Mouse (Mus musculus): ENCODE data around the gene Iqgap2. TPM values are rescaled to one million over a fixed set of nuclear protein-coding genes. Genes with fewer than 3 reads are reported as not detected.

Gene Iqgap2
- polyA plus RNA-seq, 1 experiment from 2014 or later, result 4.3 TPM

DNA sequence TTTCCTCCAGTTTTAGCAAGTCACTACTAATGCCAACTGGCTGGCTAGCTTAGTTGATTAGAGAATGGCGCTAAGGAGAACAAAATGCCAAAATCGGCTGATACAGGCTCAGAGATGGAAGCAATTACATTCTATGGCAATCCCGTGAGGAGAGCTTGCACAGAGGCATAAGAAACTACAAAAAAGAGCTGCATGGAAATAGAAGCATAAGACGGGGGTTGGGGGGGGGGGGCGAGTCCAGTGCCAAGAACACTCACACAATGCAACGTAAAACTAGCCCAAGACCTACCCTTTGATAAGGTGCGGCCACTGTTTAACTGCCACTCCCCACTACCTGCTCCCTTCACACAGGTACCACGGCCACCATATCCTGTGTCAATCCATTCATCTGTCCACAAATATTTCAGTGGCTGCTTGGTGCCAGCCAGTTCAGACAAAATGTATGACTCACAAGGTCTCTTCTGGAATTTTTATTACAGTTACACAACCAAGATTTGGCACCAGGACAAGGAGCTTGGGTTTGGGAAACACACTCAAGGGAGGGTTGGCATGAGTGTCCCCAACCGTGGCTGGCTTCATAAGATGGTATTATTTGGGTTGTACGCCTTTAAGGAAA lies 48.2 kb downstream of the Iqgap2 start:
- Histone ChIP-seq H3K9me3 (no peaks in the 10 kb centered on the region), H3K9ac (no peak overlapping the region), H3K4me3 (no peak overlapping the region), H3K27ac (replicated peaks) (no peak overlapping the region), H3K27me3 (no peaks in the 10 kb centered on the region), H3K36me3 (no peaks in the 10 kb centered on the region), H3K4me1 (replicated peaks) (no peaks in the 10 kb centered on the region), H3K4me2 (no peak overlapping the region)
- no peak for ATAC-seq (ENCODE audit: low FRiP score, low read depth)
- WGBS, result 87% methylated on average over 10 of the region's 10 CpGs

DNA sequence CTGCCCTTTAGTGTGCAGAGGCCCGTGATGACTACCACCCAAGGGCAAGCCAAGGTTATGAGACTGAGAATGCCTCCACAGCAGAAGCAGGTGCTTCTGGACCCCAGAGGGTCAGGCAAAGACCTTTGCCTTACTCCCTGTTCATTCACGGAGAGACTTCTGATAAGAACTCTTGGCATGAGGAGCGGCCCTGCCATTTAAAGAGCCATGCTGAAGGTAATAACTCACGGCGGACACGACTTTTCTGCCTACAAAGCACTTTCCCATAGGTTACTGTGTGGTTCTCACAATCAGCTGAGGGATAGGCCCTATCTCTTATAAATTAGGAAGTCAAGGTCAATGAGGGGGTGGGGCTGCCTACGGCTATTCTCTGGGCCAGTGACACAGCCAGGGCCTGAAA lies 48.9 kb downstream of the Iqgap2 start:
- ATAC-seq (ENCODE audit: low FRiP score, low read depth), result no peak
- H3K27me3 ChIP-seq, result no peaks in the 10 kb centered on the region
- no peak overlapping the region for H3K27ac ChIP-seq (replicated peaks)
- WGBS, result 88% methylated on average over 7 of the region's 7 CpGs
- no peak overlapping the region for H3K4me2 ChIP-seq
- H3K36me3 ChIP-seq, result no peaks in the 10 kb centered on the region
- H3K4me3 ChIP-seq, result no peak overlapping the region
- H3K9me3 ChIP-seq, result no peaks in the 10 kb centered on the region
- H3K9ac ChIP-seq, result no peak overlapping the region
- no peaks in the 10 kb centered on the region for H3K4me1 ChIP-seq (replicated peaks)

DNA sequence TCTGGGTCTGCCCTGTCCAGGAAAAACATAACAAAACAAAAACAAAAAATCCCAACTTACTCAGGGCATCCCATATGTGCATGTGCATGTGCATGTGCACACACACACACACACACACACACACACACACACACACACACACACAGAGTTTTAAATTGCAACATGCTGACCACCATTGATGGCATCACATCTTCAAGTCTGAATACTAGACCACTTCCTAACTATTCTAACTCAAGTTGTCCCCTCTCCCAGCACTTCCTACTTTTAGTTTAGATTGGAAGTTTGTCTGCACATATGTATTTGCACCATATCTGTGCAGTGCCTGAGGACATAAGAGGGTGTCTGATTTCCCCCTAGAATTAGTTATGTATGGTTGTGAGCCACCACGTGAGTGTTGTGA lies 49.8 kb downstream of the Iqgap2 start:
- H3K4me2 ChIP-seq, result no peak overlapping the region
- H3K9me3 ChIP-seq, result no peaks in the 10 kb centered on the region
- ATAC-seq (ENCODE audit: low FRiP score, low read depth), result no peak
- no peaks in the 10 kb centered on the region for H3K4me1 ChIP-seq (replicated peaks)
- WGBS, result 91% methylated on average over 1 of the region's 1 CpGs
- H3K27ac ChIP-seq (replicated peaks), result no peak overlapping the region
- no peak overlapping the region for H3K4me3 ChIP-seq
- no peak overlapping the region for H3K9ac ChIP-seq
- no peaks in the 10 kb centered on the region for H3K36me3 ChIP-seq
- no peaks in the 10 kb centered on the region for H3K27me3 ChIP-seq

DNA sequence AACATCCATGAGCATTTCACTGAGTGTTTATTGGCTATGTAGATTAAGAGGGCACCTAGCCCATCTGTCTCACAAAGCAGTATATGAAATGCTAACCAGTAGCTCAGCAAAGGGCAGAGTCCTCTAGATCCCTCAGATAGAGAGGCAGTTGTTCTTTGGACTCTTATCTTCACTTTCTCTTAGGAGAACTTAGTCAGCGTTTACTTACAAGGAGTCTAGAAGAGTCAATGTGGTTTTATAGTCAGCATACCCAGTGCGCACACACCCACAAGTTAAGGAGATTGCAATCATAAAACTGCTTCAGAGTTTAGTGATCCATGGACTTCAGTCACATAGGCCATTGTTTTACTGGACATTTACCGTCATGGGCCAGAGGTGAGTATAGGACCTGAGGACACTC lies 54.8 kb downstream of the Iqgap2 start:
- no peak for ATAC-seq (ENCODE audit: low FRiP score, low read depth)
- H3K4me2 ChIP-seq, result no peak overlapping the region
- no peak overlapping the region for H3K27ac ChIP-seq (replicated peaks)
- H3K9ac ChIP-seq, result no peak overlapping the region
- 96% methylated on average over 3 of the region's 3 CpGs for WGBS
- H3K4me1 ChIP-seq (replicated peaks), result 0 out of 2 replicates have a peak, but pooled peaks cover 2% of the 10 kb centered on the region
- no peak overlapping the region for H3K4me3 ChIP-seq
- no peaks in the 10 kb centered on the region for H3K36me3 ChIP-seq
- no peaks in the 10 kb centered on the region for H3K9me3 ChIP-seq
- no peaks in the 10 kb centered on the region for H3K27me3 ChIP-seq

DNA sequence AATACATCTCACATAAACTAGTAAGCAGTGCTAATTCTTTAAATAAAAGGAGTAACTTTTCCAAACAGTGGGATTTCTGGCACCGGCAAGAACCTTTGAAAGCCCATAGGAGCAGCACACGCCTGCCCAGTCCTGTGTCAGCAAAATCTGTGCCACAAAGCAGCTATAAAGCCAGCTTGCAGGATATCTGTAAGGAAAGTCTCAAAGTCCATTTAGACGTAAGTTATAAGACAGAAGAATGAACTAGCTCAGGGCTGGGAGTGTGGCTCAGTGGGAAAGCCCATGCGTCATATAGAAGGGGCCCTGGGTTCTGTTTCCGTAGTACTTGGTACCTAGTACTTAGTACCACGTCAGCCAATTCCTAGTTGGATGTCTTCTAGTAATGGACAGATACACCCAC lies 58.2 kb downstream of the Iqgap2 start:
- Histone ChIP-seq H3K9me3 (no peaks in the 10 kb centered on the region), H3K4me3 (no peak overlapping the region), H3K4me1 (replicated peaks) (0 out of 2 replicates have a peak, but pooled peaks cover 2% of the 10 kb centered on the region), H3K9ac (no peak overlapping the region), H3K27me3 (no peaks in the 10 kb centered on the region), H3K36me3 (no peaks in the 10 kb centered on the region), H3K27ac (replicated peaks) (no peak overlapping the region), H3K4me2 (no peak overlapping the region)
- WGBS, result 88% methylated on average over 6 of the region's 6 CpGs
- ATAC-seq (ENCODE audit: low FRiP score, low read depth), result no peak

DNA sequence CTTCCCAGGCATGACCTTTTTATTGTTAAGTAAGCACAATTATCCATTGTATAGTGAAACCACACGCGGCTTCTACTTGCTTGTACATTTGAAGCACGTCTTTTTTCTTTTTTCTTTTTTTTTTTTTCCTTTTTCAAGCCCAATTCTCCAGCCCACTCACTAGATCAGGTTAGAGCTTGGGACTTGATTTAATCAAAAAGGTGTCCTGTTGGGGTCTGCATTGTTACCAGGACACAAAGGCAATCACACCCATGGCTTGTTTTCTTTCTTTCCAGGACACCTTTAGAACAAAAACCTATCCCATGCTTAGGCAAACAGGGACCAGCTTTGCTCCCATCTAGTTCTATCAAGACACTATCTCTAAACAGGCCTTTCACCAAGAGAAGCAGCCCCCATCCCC lies 59.0 kb downstream of the Iqgap2 start:
- no peak overlapping the region for H3K27ac ChIP-seq (replicated peaks)
- 7% methylated on average over 3 of the region's 3 CpGs for WGBS

DNA sequence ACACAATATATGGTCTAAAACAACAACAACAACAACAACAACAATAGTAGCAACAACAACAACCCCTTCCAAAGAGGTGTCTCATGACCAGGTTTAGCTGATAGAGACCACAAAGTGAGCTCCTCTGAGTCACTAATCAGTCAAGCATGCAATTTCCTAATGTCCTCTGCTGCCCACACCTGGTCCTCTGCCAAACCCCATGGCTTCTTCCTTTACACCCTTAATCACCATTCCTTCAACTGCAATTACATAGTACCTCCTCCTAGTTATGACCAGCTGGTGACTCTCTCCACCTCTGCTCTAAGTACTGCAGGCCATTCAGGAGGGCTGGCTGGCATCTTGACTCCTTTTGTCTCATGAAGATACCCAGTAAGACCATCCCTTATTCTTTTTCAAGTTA lies 60.0 kb downstream of the Iqgap2 start:
- Histone ChIP-seq H3K4me2 (no peak overlapping the region), H3K9me3 (no peaks in the 10 kb centered on the region), H3K9ac (no peak overlapping the region), H3K27me3 (no peaks in the 10 kb centered on the region), H3K36me3 (no peaks in the 10 kb centered on the region), H3K27ac (replicated peaks) (no peak overlapping the region), H3K4me3 (no peak overlapping the region), H3K4me1 (replicated peaks) (0 out of 2 replicates have a peak, but pooled peaks cover 2% of the 10 kb centered on the region)
- no peak for ATAC-seq (ENCODE audit: low FRiP score, low read depth)

More for the DNA sequence above, 59.0 kb downstream of the Iqgap2 start:
- ATAC-seq (ENCODE audit: low FRiP score, low read depth), result no peak
- no peaks in the 10 kb centered on the region for H3K9me3 ChIP-seq
- no peaks in the 10 kb centered on the region for H3K27me3 ChIP-seq
- H3K9ac ChIP-seq, result no peak overlapping the region
- no peaks in the 10 kb centered on the region for H3K36me3 ChIP-seq
- 0 out of 2 replicates have a peak, but pooled peaks cover 2% of the 10 kb centered on the region for H3K4me1 ChIP-seq (replicated peaks)
- H3K4me3 ChIP-seq, result no peak overlapping the region
- H3K4me2 ChIP-seq, result no peak overlapping the region

DNA sequence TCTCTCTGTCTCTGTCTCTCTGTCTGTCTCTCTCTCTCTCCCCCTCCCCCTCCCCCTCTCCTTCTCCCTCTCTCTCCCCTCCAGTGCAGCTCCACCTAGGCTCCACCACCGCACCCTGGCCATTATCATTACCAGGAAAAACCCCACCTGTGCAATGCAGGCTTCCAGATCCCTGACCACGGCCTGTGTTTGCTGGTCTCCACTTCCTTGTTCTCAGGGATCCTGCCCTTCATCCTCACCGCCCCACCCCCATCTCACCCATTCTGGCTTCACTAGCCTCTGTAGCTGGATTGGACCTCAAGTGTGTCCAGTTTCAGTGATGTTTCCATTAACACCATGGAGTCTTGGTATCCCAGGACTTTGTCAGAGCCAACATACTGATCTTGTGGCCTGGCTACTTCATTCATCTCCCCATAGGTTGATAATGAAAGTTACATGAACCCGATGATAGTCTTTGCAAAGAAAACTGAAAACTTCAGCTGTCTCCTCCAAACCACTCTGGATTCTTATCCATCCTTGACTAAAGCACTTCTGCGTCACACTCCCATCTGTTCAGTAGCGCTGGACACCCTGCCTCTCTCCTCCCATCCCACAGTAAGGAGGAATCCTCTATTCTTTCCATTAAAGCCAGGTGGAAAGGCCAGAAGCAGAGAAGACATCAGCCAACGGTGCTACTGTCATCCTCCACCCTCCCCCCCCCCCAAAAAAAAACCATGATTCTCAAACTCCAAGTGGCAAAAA lies 62.1 kb downstream of the Iqgap2 start:
- no peaks in the 10 kb centered on the region for H3K9me3 ChIP-seq
- H3K9ac ChIP-seq, result no peak overlapping the region
- WGBS, result 92% methylated on average over 7 of the region's 7 CpGs
- H3K27me3 ChIP-seq, result no peaks in the 10 kb centered on the region
- ATAC-seq (ENCODE audit: low FRiP score, low read depth), result no peak
- H3K4me1 ChIP-seq (replicated peaks), result peaks cover 2% of the 10 kb centered on the region; the same call in 1 of the 2 replicates
- no peak overlapping the region for H3K27ac ChIP-seq (replicated peaks)
- no peaks in the 10 kb centered on the region for H3K36me3 ChIP-seq
- no peak overlapping the region for H3K4me3 ChIP-seq
- H3K4me2 ChIP-seq, result no peak overlapping the region

DNA sequence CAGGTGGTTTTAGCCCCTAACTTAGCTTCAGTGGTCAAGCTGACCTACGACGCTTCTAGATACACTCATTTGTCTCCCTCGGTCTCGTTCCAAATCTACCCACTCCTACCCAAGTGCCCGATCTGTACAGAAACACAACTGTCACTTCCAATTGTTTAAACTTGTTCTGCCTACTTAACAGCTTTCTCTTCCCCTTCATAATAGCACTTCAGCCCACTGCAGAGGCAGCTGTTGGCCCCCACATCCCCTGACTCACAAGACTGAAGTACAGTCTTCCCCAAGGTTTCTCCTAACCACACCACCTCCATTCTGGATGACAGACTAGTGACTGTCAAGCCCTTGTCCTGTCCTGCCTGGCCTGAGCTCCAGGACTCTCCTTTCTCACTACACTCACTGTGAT lies 63.1 kb downstream of the Iqgap2 start:
- Histone ChIP-seq H3K36me3 (no peaks in the 10 kb centered on the region), H3K4me2 (no peak overlapping the region), H3K27me3 (no peaks in the 10 kb centered on the region), H3K27ac (replicated peaks) (no peak overlapping the region), H3K4me3 (no peak overlapping the region), H3K4me1 (replicated peaks) (peaks cover 2% of the 10 kb centered on the region; the same call in 1 of the 2 replicates), H3K9me3 (no peaks in the 10 kb centered on the region), H3K9ac (no peak overlapping the region)
- no peak for ATAC-seq (ENCODE audit: low FRiP score, low read depth)
- WGBS, result 84% methylated on average over 5 of the region's 5 CpGs

DNA sequence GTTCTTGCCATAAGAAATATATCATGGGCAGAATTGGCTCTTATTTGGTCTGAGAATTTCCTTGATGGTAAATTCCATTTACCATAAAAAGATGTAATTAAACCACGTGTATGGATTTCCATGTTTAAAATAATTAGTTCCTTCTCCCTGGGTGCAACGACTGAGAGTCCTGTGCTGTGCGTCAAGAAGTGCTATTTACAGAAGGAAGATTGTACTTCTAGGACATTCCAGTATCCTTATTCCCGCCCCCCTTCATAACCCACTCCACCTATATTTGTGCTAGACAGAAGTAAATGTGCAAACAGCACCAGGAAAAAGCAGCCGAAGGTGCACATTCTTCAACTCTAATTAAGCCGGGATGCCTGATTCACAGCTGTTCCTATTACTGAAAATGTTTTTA lies 65.5 kb downstream of the Iqgap2 start:
- H3K9ac ChIP-seq, result no peak overlapping the region
- ATAC-seq (ENCODE audit: low FRiP score, low read depth), result no peak
- no peak overlapping the region for H3K4me2 ChIP-seq
- no peak overlapping the region for H3K27ac ChIP-seq (replicated peaks)
- no peaks in the 10 kb centered on the region for H3K36me3 ChIP-seq
- peaks cover 4% of the 10 kb centered on the region; the same call in 1 of the 2 replicates for H3K4me1 ChIP-seq (replicated peaks)
- 74% methylated on average over 6 of the region's 6 CpGs for WGBS
- H3K9me3 ChIP-seq, result no peaks in the 10 kb centered on the region
- H3K27me3 ChIP-seq, result no peaks in the 10 kb centered on the region
- H3K4me3 ChIP-seq, result no peak overlapping the region

DNA sequence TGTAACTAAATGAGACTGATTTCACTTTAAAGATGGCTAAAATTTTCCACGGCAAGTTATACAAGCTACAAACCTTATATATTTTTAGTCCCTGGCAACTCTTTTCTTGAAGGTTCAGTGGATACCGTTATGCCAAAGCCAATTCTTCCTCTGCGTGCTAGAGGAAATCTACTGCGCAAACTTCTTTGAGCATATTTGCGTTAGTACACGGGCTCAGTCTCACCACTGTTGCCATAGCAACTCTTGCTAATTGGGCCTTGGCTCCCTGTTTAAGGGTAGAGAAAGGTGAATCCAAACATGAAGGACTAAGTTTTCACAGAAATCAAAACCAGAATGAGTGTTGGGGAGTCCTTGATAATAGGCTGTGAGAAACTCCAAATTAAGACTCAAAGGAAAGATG lies 68.8 kb downstream of the Iqgap2 start:
- Histone ChIP-seq H3K9me3 (no peaks in the 10 kb centered on the region), H3K36me3 (no peaks in the 10 kb centered on the region), H3K27me3 (no peaks in the 10 kb centered on the region), H3K9ac (no peak overlapping the region), H3K4me2 (no peak overlapping the region), H3K27ac (replicated peaks) (no peak overlapping the region), H3K4me3 (no peak overlapping the region), H3K4me1 (replicated peaks) (peaks cover 4% of the 10 kb centered on the region; the same call in 1 of the 2 replicates)
- peak; percentile 59; the same call in 1 of the 2 replicates for ATAC-seq (ENCODE audit: low FRiP score, low read depth)
- WGBS, result 59% methylated on average over 6 of the region's 6 CpGs

DNA sequence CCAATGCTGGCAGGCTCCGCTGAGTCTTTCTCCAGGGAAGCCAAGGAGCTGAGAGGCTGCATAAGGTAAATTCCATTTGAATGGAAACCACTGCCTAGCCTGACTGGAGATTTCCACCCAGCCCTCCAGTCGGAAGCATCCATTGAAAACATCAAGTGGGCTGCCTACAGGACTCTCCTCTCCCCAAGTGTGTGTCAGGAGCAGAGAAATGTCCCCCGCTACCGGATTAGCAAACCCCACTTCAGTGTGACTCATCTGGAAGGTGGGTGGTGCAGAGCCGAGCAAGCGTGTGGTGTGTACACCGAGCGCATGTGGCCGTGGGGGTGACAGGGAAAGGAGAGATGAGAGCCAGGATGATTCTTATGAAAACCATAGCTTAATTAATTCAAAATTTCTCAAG lies 71.7 kb downstream of the Iqgap2 start:
- H3K36me3 ChIP-seq, result no peaks in the 10 kb centered on the region
- no peak overlapping the region for H3K4me3 ChIP-seq
- H3K4me1 ChIP-seq (replicated peaks), result peaks cover 4% of the 10 kb centered on the region; the same call in 1 of the 2 replicates

More for the DNA sequence above, 71.7 kb downstream of the Iqgap2 start:
- H3K27me3 ChIP-seq, result no peaks in the 10 kb centered on the region
- H3K9me3 ChIP-seq, result no peaks in the 10 kb centered on the region
- WGBS, result 92% methylated on average over 9 of the region's 9 CpGs
- no peak for ATAC-seq (ENCODE audit: low FRiP score, low read depth)
- H3K9ac ChIP-seq, result no peak overlapping the region
- H3K4me2 ChIP-seq, result no peak overlapping the region
- H3K27ac ChIP-seq (replicated peaks), result no peak overlapping the region

Data from hindbrain, embryonic 15.5 days (tissue).